Mouse (Mus musculus) spleen, adult 2 months (tissue): ENCODE data around the gene Krtap2-4.

Source experiments
- CTCF ChIP-seq: fragments of 200-500 bp; IDR thresholded peaks from 2 replicates; pipeline ENCODE4 v1.5.1; 2011; ENCODE audit warnings: mild to moderate bottlenecking, inconsistent platforms; ENCODE audit not compliant: insufficient read depth, insufficient read length, insufficient replicate concordance; ENCODE audit errors: extremely low read depth
- POLR2A ChIP-seq: fragments of 200-500 bp; IDR thresholded peaks from 2 replicates; pipeline ENCODE4 v1.6.1; 2011; ENCODE audit warnings: low read depth, low read length, inconsistent platforms

DNA sequence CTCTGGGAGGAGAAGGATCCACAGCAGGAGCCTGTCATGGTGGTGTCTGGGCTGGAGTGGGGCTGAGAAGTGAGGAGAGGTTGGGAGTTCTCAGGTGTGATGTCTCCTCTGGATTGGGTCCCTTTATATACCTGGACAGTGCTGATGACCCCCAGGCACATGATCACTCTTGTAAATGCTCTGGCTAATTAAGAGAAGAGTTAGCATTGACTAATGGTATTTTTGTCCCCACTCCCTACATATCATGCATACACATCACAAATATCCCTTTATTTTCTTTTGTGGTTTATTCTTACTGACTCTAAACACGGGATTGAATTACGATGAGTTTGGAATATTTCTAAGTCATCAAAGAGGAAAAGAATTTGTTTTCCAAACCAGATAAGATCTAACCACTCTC is 5.7 kb upstream of the Krtap2-4 start, which contains the start of gene Gm11562:
- TF ChIP-seq CTCF (no peak), POLR2A (no peak)
